Mouse (Mus musculus): Measurements from ENCODE around the gene Nrde2.

- TF ChIP-seq CTCF (conservative IDR thresholded peaks at IDR 0.05 in 1 of 2, IDR thresholded peaks at IDR 0.05 in 1 of 2; ENCODE audit: low read depth in 2 of 2, low read length in 2 of 2): no peak
- no peak for TF ChIP-seq USF2 (conservative IDR thresholded peaks at IDR 0.05; ENCODE audit: low read depth, low read length)
- TF ChIP-seq POLR2A (IDR thresholded peaks at IDR 0.05; ENCODE audit: low read depth, low read length): no peak
- TF ChIP-seq ZC3H11A (IDR thresholded peaks at IDR 0.05; ENCODE audit: low read depth, low read length): no peak
Observed at GRCm38 (mm10) chr12:100122921-100123381, 36.5 kb downstream of the Nrde2 start.
